Mouse (Mus musculus): ENCODE measurements around the gene Slc7a7.
"Not testable (repeated sequence)": the region's sequence is repeated elsewhere in the genome, so short reads cannot be mapped to it uniquely, and the experiment has no call there.

Gene Slc7a7

DNA sequence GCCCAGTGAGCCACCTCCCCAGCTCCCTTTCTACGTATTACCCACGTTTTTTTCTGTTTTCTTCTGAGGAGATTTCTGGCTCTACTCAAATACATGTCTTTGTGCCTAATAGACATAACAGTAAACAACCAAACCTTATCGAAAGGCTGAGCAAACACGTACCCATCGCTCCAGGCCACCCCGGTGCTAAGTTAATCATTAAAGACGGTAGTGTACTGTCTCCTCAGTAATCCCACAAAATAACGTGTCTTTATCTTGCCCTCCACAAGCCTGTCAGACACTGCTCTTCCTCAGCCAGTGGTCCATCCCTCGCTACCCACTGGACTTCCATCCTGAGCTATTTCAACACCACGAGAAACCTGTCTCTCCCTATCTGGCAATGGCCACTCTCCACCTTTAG is 35.8 kb downstream of the Slc7a7 start:
- CTCF ChIA-PET = no interaction called here

DNA sequence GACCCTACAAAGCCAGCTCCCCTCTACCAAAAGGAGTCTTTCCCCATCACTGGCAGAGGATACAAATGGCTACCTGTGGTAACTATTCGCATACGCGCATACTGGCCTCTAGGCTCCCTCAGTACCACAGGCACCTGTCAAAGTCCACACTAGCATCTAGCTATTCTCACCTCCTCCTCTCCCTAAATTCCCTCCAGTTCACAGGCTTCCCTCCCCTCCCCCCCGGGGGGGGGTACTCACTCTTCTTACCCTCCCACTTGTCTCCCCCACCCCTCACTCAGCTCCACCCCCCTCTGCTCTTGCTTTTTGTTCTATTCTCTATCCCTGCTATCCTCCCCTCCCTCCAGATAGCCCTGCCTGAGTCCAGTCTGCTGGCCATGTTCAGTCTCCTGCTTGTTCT is 37.0 kb downstream of the Slc7a7 start:
- CTCF ChIA-PET = no interaction called here

DNA sequence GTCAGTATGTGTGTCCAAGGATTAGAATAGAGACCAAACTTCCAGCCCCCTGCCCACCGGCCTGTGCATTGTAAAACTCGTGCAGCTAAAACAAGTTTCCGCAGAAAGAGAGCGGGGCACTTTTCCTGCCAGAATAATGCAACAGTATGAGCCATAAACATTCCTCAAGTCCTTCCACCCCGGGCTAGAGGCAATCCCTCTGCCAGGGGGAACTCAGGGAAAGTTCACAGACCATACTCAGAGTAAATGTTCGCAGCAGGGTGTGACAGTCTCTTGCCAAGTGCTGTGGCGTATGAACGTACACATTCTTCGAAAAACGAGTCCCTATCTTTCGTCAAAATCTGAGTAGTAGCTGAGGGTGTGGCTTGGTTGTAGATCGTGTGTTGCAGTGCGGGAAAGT is 38.0 kb downstream of the Slc7a7 start:
- CTCF ChIA-PET = no interaction called here

- CTCF ChIA-PET = no interaction called here
Observed at GRCm38 (mm10) chr14:54377166-54377565, 40.4 kb downstream of the Slc7a7 start.

DNA sequence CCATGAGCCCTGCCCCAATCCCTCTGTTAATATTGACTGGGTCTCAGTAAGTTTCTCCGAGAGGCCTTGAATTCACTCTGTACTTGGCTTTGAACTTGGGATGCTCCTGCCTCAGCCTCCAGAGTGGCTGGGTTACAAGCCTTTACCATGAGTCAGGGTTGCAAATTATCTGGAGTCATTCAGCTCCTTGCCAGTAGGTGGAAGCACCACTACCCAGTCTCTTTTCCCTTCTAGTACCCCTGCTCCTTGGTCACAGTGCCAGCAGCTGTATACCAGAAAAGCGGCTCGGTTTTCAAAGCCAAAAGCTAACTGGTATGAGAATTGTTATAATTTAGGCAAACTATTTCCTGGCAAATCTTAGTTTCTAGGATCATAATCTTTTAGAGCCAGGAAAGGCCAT is 41.7 kb downstream of the Slc7a7 start:
- CTCF ChIA-PET = no interaction called here

GRCm38 (mm10) chr14:54372923-54373322 is 44.7 kb downstream of the Slc7a7 start:
- CTCF ChIA-PET = interaction anchor here (0.6 kb wide), 1 partner anchor 32 kb away, joined by 5 read pairs; no protein-coding TSS in a partner anchor

DNA sequence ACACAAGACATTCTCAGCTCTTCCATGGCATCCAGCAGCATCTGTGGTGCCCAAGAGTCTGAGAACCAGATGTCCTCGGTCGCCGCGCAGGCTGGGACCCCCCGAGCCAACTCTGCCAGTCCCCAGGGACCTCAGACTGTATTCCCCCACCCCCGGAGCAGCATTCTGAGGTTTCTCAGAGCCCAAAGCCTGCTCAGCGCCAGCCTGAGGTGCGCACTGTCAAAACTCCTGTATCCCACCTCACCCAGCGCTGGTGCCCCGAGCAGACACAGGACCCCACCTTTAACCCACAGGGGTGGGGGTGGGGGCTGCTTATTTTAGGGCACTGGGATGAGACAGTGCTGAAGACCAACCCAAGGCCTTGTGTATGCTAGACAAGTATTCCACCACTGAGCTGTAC is 46.1 kb downstream of the Slc7a7 start:
- CTCF ChIA-PET = interaction anchor here (0.7 kb wide), 2 partner anchors 32 to 81 kb away, joined by 3 to 7 read pairs; no protein-coding TSS in a partner anchor

- CTCF ChIA-PET = no interaction called here
Observed at GRCm38 (mm10) chr14:54370595-54370994, 47.0 kb downstream of the Slc7a7 start.

DNA sequence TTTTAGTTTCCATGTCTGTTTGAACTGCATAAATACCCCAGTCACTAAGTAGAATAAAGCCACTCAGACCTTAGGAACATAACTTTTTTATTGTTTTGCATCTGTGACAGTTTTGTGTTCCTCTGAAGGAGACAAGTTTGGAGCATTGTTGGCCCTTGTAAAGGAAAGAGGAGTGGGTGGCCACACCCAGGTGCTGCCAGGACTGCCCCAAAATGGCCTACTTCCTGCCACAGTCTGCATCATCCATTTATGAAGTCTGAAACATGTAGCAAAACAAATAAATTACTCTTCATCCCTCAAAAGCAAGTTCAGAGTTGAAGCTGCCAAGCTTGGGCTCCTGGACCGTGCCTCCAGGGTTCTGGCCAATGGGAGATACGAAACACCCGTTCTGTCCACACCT is 48.2 kb downstream of the Slc7a7 start:
- CTCF ChIA-PET = interaction anchor here (0.7 kb wide), 1 partner anchor 331 kb away, joined by 9 read pairs; no protein-coding TSS in a partner anchor

DNA sequence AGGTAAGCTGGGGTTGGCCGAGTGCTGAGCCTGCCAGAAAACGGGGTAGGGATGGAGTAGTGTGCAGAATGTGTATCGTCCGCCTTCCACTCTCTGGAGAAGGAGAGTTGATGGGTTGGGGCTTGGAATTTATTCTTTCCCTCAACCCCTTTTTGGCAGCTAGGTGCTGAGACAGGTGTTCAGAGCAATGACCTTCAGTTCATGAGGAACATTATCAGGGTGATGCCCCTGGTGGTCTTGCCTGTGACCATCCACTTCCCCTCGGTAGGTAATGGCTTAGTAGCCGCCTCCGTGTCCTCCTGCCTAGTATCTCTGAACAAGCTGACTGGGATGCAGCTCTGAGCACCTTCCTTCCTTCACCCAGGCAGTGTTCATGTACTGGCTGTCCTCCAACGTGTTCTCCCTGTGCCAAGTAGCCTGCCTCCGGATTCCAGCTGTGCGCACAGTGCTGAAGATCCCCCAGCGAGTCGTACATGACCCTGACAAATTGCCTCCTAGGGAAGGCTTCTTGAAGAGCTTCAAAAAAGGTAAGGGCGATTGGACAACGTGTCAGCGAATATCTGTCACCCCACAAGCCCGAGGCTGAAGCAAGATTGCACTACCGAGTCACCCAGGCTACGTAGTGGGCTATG is 50.0 kb downstream of the Slc7a7 start:
- CTCF ChIA-PET = interaction anchor here (0.6 kb wide), 1 partner anchor 34 kb away, joined by 3 read pairs; no protein-coding TSS in a partner anchor

- CTCF ChIA-PET = no interaction called here
Observed at GRCm38 (mm10) chr14:54366581-54366980, 51.0 kb downstream of the Slc7a7 start.

DNA sequence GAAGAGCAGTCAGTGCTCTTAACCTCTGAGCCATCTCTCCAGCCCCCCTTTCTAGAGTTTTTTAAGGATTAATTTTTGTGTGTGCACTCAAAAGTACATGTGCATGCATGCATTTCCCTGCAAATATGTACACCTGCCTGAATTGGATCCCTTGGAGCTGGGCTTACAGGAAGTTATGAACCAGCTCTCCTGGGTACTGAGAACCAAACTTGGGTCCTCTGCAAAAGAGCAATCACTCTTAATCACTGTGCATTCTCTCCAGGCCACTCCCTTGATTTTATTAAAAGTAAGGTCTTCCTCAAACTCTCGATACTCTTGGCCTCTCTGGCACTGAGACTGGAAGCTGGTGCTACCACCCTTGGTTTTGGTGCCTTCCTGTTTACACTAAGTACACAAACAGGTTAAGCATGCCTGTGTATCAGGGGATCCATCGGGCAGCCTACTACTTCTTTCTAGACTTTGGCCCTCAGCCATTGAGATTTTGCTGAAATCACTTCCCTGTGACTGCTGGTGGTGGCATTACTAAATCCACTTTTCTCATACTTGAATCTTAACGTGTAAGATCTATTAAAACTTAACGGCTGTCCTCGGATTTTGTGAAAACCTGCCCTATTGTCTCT is 52.4 kb downstream of the Slc7a7 start:
- CTCF ChIA-PET = interaction anchor here (1.2 kb wide), 1 partner anchor 10 kb away, joined by 3 read pairs; no protein-coding TSS in a partner anchor

GRCm38 (mm10) chr14:54363156-54363555 is 54.4 kb downstream of the Slc7a7 start:
- CTCF ChIA-PET = interaction anchor here (0.6 kb wide), 2 partner anchors 9 to 910 kb away, joined by 3 to 5 read pairs; no protein-coding TSS in a partner anchor

- CTCF ChIA-PET = interaction anchor here (0.7 kb wide), 1 partner anchor 74 kb away, joined by 3 read pairs; no protein-coding TSS in a partner anchor
Observed at GRCm38 (mm10) chr14:54360577-54361340, 56.8 kb downstream of the Slc7a7 start, which contains the start of gene Oxa1l. Oxa1l (plus strand) TSS chr14:54360834.

- CTCF ChIA-PET = interaction anchor here (0.7 kb wide), 1 partner anchor 121 kb away, joined by 4 read pairs; no protein-coding TSS in a partner anchor
Observed at GRCm38 (mm10) chr14:54354406-54354805, 63.2 kb downstream of the Slc7a7 start.

DNA sequence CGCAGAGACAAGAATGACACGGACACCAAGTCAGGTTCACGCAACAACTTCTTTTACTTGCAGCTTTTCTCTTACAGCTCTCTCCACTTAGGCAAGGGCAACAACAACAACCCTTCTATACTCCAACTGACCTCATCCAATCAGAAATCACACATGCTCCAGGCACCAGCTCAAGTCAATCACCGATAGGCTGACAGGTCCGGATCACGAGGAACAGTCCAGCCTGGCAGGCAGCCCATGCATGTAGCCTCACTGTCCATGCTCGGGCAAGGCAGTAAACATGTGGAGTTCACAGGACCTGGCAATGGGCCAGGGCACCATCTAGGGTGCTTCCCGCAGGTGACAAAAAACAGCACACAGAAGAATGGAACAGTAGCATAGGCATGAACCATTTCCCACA is 65.3 kb downstream of the Slc7a7 start:
- CTCF ChIA-PET = interaction anchor here (0.7 kb wide), 1 partner anchor 21 kb away, joined by 3 read pairs; no protein-coding TSS in a partner anchor

DNA sequence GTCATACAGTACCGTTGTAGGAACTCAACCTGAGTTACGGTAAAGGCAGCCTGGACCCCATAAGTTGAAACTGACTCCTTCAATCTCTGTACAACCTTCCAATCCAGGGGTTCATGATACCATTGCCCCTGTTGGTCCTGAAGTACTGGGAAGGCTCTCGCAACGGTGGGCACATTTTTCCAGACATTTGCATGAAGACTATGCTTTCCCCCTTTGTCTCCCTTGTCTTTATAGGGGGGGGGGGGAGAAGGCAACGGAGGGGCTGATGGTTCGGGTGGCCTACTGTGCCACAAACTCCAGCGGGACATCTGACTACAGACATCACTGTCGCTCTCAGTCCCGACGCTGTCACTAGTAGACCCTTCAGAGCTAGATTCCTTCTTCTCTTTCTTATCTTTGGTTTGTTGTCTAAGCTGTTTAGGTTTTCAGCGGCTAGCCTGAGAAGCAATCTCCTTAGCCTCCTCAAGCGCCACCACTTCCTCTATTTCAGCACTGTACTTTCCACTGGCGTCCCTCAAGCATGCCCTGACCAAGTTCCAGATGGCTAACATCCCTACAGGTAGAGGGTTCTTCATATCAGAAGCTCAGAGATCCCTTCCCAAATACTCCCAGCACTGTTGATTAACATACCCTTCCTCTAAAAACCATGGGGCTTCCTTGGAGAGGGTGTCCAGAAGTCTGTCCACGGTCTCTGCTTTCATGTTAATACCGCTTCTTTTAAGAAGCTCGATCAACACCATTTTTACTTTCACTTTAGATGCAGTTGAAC is 66.6 kb downstream of the Slc7a7 start:
- CTCF ChIA-PET = interaction anchor here (0.6 kb wide), 1 partner anchor 64 kb away, joined by 3 read pairs; no protein-coding TSS in a partner anchor

DNA sequence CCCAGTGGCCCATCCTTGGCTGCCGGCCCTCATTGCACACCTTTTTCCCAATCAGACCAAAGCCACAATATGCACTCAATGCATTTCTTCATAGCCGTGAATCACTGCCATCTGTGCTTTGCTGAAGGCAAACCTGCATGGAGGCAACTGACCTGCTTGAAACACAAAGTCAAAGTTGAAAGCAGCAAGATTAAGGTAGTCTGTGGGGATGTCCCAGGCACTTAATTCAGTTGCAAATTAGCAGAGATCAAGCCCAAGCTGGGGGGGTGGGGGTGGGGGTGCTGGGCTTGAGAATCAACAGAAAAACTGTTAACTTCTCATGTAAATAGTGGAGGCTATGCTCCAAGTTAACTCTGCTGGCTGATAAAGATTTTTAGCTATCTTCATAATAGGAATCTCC is 75.8 kb downstream of the Slc7a7 start:
- CTCF ChIA-PET = not testable (repeated sequence)

GRCm38 (mm10) chr14:54340836-54341235 is 76.7 kb downstream of the Slc7a7 start:
- CTCF ChIA-PET = interaction anchor here (0.7 to 0.9 kb wide), 3 partner anchors 122 to 1548 kb away, joined by 9 to 19 read pairs (median 18); no protein-coding TSS in a partner anchor

GRCm38 (mm10) chr14:54333452-54334189 is 84.0 kb downstream of the Slc7a7 start:
- CTCF ChIA-PET = interaction anchor here (0.7 kb wide), 2 partner anchors 12 to 34 kb away, joined by 3 to 9 read pairs; no protein-coding TSS in a partner anchor

Data from spleen, embryonic (tissue).